Mouse (Mus musculus) G1E (cell line): ENCODE results near the gene AL732309.1. TPM values are rescaled to one million over a fixed set of nuclear protein-coding genes. Genes with fewer than 3 reads are reported as not detected.

Experiments used
- ATAC-seq: 2 replicates; pipeline ENCODE4 v1.8.0; 2016; ENCODE audit warnings: mild to moderate bottlenecking; ENCODE audit not compliant: insufficient number of reproducible peaks, poor library complexity, low FRiP score, severe bottlenecking; ENCODE audit errors: extremely low read depth
- DNase-seq: peaks from one replicate; pipeline ENCODE4 v3.0.0; 2012; ENCODE audit warnings: low spot score
- H3K27me3 ChIP-seq: 2 replicates; pipeline ENCODE4 v1.6.1; 2012; ENCODE audit warnings: mild to moderate bottlenecking, low read length, inconsistent platforms; ENCODE audit not compliant: insufficient read depth
- H3K36me3 ChIP-seq: replicated peaks from 2 replicates; pipeline ENCODE3; 2012; ENCODE audit warnings: mild to moderate bottlenecking, inconsistent platforms
- H3K4me1 ChIP-seq: 2 replicates; pipeline ENCODE4 v1.6.1; 2012; ENCODE audit warnings: low read depth, low read length, inconsistent platforms, mixed read lengths; ENCODE audit not compliant: insufficient read depth
- H3K4me3 ChIP-seq: 2 replicates; pipeline ENCODE4 v1.5.1; 2012; ENCODE audit warnings: low read depth, mild to moderate bottlenecking, inconsistent platforms, low read length, moderate library complexity, mixed read lengths
- H3K9me3 ChIP-seq: replicated peaks from 2 replicates; pipeline ENCODE4 v1.6.1; 2012; ENCODE audit warnings: inconsistent platforms
- CTCF ChIP-seq: IDR thresholded peaks from 2 replicates; pipeline ENCODE4 v1.5.1; 2012; ENCODE audit warnings: low read depth, low read length, inconsistent platforms, mixed read lengths
- GATA1 ChIP-seq: IDR thresholded peaks from 2 replicates; pipeline ENCODE4 v1.6.1; 2012; ENCODE audit warnings: borderline replicate concordance, low read length, inconsistent platforms, mixed read lengths
- GATA2 ChIP-seq: IDR thresholded peaks from 2 replicates; pipeline ENCODE4 v1.6.1; 2012; ENCODE audit warnings: low read depth, low read length, inconsistent platforms, borderline replicate concordance
- POLR2AphosphoS5 ChIP-seq: IDR thresholded peaks from 2 replicates; pipeline ENCODE4 v1.6.1; 2012; ENCODE audit warnings: low read depth, low read length, inconsistent platforms; ENCODE audit not compliant: insufficient replicate concordance
- TAL1 ChIP-seq: conservative IDR thresholded peaks from 2 replicates; pipeline ENCODE4 v1.6.1; 2012; ENCODE audit warnings: low read depth, low read length, inconsistent platforms, mixed read lengths
- polyA plus RNA-seq: library from polyadenylated mRNA; stranded (reverse); fragments of >175 nt; gene quantifications from 2 replicates; pipeline ENCODE4 v1.2.3, GENCODE M21; 2012
- total RNA-seq, 2 experiments: library from RNA; stranded (forward) in 1 of 2; stranded (reverse) in 1 of 2; fragments of 200-1000 nt in 1 of 2; fragments of >200 nt in 1 of 2; fragmentation: Nextera tagmentation in 1 of 2; gene quantifications; 2 replicates each; pipeline ENCODE4 v1.2.3; 2014 to 2017

Gene AL732309.1
- total and polyA plus RNA-seq, 3 experiments, result 1.4 to 6.3 (median 4.2) TPM

DNA sequence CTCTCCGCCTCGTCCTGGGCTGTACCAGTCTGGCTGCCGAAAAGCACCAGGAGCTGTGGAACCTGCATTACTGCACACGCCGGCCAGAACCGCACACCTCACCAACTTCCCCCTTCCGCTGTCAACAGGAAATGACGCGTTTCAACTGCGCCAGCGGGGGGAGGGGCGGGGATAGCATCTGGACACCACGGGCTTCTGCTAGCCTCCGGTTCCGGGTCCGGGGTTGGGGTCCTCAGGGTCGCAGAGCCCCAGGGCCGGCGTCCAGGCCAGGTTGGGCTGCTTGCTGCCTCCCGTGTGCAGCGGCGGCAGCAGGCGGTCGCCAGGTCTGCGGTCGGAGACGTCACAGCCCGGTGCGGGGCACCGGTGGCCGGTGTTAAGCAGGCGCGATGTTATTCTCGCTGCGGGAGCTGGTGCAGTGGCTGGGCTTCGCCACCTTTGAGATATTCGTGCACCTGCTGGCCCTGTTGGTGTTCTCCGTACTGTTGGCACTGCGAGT lies 8.7 kb upstream of the AL732309.1 start, which contains the start of gene Tmem203:
Tmem203 (plus strand) TSS at position 156 of the 496 bp plus-strand sequence.
- no peaks in the 10 kb centered on the region for H3K9me3 ChIP-seq
- peaks cover 50% of the 10 kb centered on the region for H3K36me3 ChIP-seq
- TF ChIP-seq POLR2AphosphoS5, result no peak
- TF ChIP-seq TAL1, result no peak
- no peak for TF ChIP-seq CTCF
- no peak for TF ChIP-seq GATA1
- TF ChIP-seq GATA2, result no peak
- peak within 1 kb of the TSS; percentile 98 for H3K4me3 ChIP-seq
- ATAC-seq, result peak; percentile 63
- DNase-seq, result peak; percentile 82
- H3K4me1 ChIP-seq, result peaks cover 48% of the 10 kb centered on the region
- no peaks in the 10 kb centered on the region for H3K27me3 ChIP-seq

DNA sequence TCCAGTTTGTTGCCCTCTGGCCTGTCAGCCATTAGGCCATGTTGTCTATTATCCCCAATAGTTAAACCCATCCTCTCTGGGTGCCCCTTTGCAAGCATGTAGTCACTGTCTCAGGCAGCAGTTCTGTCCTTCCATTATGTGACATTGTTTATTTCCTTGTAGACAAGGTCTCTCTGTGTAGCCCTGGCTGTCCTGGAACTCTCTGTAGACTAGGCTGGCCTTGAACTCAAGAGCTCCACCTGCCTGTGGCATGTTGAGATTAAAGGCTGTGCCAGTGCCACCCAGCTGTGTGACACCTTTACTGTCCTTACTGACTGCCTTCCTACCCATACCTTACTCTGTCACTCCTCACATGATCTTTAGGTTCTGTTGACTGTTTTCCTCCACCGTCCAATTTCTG lies 5.7 kb upstream of the AL732309.1 start:
- no peak for TF ChIP-seq GATA2
- no peak for TF ChIP-seq TAL1
- TF ChIP-seq GATA1, result no peak
- peak; percentile 14; the same call in 1 of the 2 replicates for TF ChIP-seq CTCF
- TF ChIP-seq POLR2AphosphoS5, result no peak
- no peaks in the 10 kb centered on the region for H3K9me3 ChIP-seq
- H3K27me3 ChIP-seq, result no peaks in the 10 kb centered on the region; the same call in 1 of the 2 replicates
- DNase-seq (no peak), ATAC-seq (no peak)
- H3K4me3 ChIP-seq, result no peak overlapping the region
- peaks cover 46% of the 10 kb centered on the region for H3K4me1 ChIP-seq
- peaks cover 72% of the 10 kb centered on the region for H3K36me3 ChIP-seq

DNA sequence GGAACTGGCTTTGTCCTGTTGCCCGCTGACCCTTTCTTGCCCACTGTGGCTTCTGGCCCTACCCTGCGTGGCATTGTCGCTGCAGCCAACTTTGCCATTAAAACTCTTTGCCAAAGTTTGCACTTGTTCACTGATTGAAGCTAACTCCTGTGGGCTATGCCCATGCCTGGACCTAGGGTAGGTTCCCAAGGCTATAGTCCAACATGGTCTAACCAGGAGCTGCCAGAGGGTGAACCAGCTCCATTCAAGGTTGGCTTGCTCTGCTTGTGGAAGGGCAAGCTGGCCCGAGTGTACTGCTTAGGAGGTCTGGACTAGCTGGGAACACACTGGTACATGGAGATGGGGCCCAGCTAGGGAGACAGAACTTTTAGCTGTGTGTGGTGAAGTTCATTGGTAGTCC lies 2.5 kb downstream of the AL732309.1 start:
- Histone ChIP-seq H3K4me1 (peaks cover 68% of the 10 kb centered on the region), H3K27me3 (peaks cover 25% of the 10 kb centered on the region), H3K36me3 (peaks cover 62% of the 10 kb centered on the region), H3K4me3 (no peak overlapping the region), H3K9me3 (no peaks in the 10 kb centered on the region)
- no peak for TF ChIP-seq POLR2AphosphoS5
- TF ChIP-seq TAL1, result no peak
- no peak for TF ChIP-seq GATA1
- no peak for TF ChIP-seq CTCF
- DNase-seq (no peak), ATAC-seq (no peak)

DNA sequence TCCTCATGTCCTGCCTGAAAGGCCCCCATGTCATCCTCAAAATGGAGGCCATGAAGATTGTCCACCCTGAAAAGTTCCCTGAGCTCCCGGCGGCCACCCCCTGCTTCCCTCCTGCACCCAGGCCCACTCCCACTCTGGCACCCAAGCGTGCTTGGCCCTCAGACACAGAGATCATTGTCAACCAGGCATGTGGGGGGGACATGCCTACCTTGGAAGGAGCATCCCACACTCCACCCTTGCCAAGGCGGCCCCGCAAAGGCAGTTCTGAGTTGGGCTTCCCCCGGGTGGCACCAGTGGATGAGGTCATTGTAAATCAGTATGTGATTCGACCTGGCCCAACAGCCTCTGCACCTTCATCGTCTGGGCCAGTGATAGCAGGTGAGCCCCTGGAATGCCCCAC lies 3.3 kb downstream of the AL732309.1 start:
- H3K27me3 ChIP-seq, result peaks cover 30% of the 10 kb centered on the region
- H3K9me3 ChIP-seq, result no peaks in the 10 kb centered on the region
- H3K4me1 ChIP-seq, result peaks cover 73% of the 10 kb centered on the region
- TF ChIP-seq GATA1, result no peak
- TF ChIP-seq TAL1, result no peak
- TF ChIP-seq CTCF, result no peak
- ATAC-seq, result no peak
- no peak for DNase-seq
- no peak overlapping the region; the same call in 1 of the 2 replicates for H3K4me3 ChIP-seq
- H3K36me3 ChIP-seq, result peaks cover 54% of the 10 kb centered on the region

DNA sequence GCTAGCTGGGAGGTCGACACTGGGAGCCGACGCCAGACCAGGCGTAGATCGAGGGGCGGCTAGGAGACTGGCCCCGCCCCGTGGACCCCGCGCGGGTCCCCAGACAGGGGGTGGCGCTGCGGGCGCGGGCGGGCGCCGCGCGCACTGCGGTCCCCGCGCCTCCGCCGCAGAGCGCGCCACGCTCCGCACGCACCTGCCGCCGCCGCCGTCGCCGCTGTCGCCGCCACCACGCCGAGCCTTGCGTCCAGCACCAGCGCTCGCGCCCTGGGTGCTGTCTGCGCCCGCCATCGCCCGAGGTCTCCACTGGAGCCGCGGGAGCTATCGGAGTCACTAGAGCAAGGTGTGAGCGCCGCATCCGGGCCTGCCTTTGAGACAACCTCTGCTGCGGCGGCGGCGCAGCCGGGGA lies 4.6 kb downstream of the AL732309.1 start, which contains the start of the genes Rnf208 and Cysrt1:
Rnf208 (plus strand) TSS at position 155 of the 406 bp plus-strand sequence.
Cysrt1 (minus strand) TSS at position 352 of the 406 bp plus-strand sequence.
- peaks cover 82% of the 10 kb centered on the region for H3K4me1 ChIP-seq
- H3K9me3 ChIP-seq, result no peaks in the 10 kb centered on the region
- ATAC-seq, result no peak
- peaks cover 41% of the 10 kb centered on the region for H3K36me3 ChIP-seq
- TF ChIP-seq POLR2AphosphoS5 (no peak), CTCF (no peak), GATA2 (no peak), TAL1 (no peak), GATA1 (no peak)
- H3K27me3 ChIP-seq, result peaks cover 43% of the 10 kb centered on the region
- peak within 1 kb of the TSS; percentile 69 for H3K4me3 ChIP-seq
- no peak for DNase-seq

DNA sequence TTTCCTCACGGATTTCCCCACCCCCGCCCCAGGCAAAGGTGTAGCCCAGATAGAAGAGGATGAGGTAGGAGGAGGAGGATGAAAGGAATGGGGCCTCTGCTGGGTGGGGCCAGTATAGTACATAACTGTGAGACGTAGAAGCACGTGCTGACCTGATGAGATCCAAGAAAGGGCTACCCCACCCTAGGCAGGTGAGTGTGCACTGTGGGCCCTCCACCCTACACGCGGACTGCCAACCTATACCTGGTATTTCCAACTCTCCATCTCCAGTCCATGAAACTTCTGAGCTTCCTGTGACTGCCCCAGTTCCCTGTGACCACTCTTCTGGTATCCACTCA lies 5.3 kb downstream of the AL732309.1 start:
- H3K9me3 ChIP-seq, result no peaks in the 10 kb centered on the region
- H3K4me1 ChIP-seq, result peaks cover 84% of the 10 kb centered on the region
- H3K27me3 ChIP-seq, result peaks cover 45% of the 10 kb centered on the region
- peaks cover 34% of the 10 kb centered on the region for H3K36me3 ChIP-seq
- DNase-seq (no peak), ATAC-seq (no peak)
- peak overlapping the region; percentile 69; the same call in 1 of the 2 replicates for H3K4me3 ChIP-seq
- TF ChIP-seq CTCF (no peak), GATA2 (no peak), GATA1 (no peak), TAL1 (no peak), POLR2AphosphoS5 (no peak)

DNA sequence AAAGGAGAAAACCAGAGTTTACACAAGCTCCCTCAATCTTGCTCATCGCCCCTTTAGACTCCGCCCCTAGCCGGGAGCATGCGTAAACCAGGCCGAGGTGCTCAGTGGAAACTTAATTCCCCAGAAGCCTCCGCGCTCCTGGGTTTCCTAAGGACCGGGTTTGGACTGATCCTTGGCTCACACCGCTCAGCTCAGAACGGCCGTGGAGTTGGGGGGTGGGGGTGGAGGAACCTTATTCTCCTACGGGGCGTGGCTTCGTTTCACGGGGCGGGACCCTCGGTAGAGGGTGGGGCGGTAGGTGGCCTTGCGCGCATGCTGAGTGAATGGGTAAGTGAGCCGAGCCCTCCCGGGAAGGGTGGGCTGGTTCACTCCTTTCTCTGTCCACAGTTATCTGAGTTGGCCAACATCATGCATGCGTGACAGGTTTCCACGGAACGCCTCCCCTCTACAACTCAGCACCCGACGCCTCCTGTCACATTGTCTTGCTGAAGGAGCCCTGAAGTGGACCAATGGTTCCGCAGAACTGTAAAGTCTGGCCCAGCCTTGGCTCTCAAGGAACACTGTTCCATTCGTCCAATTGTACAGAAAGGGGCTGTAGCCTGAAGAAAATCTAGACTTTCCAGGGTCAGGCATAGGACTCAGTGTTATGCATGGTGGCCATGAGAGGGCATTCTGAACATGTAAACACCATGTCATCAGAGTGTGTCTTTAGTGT lies 5.8 kb downstream of the AL732309.1 start:
- Histone ChIP-seq H3K9me3 (no peaks in the 10 kb centered on the region), H3K4me3 (peak overlapping the region; percentile 69; the same call in 1 of the 2 replicates), H3K4me1 (peaks cover 85% of the 10 kb centered on the region), H3K27me3 (peaks cover 49% of the 10 kb centered on the region), H3K36me3 (peaks cover 29% of the 10 kb centered on the region)
- ATAC-seq, result peak; percentile 31; the same call in 1 of the 2 replicates
- no peak for DNase-seq
- no peak for TF ChIP-seq GATA1
- TF ChIP-seq GATA2, result no peak
- no peak for TF ChIP-seq POLR2AphosphoS5
- no peak for TF ChIP-seq TAL1
- no peak for TF ChIP-seq CTCF
